Mouse (Mus musculus): ENCODE measurements around the gene Prkn. TPM values are rescaled to one million over a fixed set of nuclear protein-coding genes. Genes with fewer than 3 reads are reported as not detected.

Prkn gene
- total RNA-seq, 2 experiments from 2014 or later, result 16.6 to 16.8 TPM

DNA sequence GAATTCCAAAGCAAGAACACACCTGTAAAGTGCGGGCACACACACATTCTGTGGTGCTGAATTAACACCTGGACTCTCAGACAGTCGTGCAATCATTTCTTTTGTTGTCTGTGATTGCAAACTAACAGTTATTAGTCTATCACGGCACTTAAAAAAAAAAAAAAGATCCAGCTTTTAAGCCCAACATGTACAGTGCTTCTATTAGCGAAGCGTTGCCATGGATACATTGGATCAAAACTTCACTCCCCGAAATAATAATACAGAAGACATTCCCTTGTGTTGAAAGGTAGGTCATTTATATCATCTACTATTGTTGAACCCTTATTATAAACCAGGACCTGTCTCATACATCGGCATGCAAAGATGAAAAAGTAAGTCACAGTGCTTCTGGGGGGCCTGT, 1060.1 kb downstream of the Prkn start:
- DNase-seq (ENCODE audit: low spot score in 2 of 2), result peak in 1 of 2 experiments; percentile 34

DNA sequence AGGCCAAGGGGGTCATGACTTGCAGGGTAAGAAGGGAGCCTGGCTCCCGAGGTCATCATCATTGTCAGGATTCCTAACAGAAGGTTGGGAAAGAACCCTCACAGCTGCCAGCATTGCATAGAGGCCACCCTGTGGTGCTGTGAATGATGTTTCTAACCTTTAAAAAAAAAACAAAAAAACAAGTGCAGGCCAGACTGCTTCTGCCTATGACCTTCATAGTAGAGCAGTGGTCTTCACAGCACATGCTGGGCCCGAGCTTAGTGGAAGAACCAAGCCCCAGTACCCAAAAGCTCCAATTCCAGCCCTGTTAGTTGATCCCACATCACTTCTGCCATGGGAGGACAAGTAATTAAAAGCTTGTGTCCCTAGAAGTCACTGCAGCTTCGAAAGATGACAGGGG, 1061.5 kb downstream of the Prkn start:
- DNase-seq (ENCODE audit: low spot score in 2 of 2), result no peak

DNA sequence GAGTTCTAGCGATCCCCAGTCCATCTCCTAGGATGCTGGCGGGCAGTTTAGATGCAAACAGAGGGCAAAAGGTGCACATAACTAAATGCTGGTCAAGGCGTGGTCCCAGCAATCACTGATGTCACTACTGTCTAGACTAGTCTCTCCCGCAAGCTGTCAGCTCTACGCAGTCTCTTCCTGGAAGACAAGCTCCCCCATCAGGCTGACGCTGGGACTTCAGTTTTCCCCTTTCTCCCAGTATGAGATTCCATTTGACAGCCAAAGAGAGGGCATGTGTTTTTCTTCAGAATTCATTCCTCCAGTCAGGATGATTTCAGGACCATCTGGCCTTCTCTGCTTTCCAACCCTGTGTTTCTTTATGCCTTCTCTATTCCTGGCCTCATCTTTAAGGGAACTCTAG, 1062.8 kb downstream of the Prkn start:
- DNase-seq (ENCODE audit: low spot score in 2 of 2), result peak in 1 of 2 experiments; percentile 67

DNA sequence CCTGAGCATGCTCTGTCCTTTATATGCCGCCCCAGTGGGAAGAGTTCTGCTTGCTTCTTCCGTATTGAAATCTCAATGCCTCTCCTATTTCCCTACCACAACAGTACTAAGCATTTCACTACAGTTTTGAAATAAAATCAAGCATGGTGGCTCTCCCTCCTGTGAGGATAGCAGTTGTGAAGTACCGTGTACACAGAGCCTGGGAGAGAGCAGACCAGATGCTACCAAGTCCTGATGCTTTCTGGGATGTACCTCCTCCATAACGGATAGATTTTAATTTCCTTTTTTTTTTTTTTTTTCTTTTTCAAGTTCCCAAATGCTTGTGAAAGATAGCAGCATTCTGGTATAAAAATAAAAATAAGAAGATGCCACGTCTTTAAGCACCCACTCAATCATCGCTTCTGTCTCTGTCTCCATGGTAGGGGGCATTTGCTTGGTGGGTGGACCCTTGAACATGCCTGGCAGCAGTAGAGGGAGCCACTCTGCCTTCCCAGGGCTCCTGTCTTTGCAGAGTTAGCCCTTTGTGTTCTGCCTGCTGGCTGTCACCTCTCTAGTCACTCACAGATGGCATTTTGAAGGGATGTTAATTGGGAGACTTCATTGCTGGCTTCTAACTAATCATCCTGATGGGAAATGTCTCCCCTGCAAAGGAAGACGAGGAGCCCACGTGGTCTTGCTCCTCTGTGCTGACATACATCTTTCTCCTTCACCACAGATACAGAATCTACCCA, 1070.6 kb downstream of the Prkn start:
- peak in 1 of 2 experiments; percentile 55 for DNase-seq (ENCODE audit: low spot score in 2 of 2)

DNA sequence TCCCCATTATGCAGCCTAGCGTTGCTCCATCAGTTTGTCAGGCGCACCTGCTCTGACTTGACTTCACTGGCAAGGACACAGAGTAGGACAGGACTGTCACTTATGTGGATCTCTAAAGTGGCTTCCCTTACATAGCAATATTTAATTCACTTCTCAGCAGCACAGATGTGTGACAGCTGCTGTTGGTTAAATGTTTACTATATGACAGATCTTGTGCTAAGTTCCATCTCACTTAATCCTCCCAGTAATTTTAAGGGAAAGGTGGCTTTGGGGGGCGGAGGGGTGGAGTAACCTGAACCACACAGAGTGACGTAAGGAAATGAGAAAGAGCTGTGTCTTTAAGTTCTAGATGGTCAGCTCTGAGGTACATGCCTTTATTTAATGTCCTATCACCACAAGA, 1072.0 kb downstream of the Prkn start:
- DNase-seq (ENCODE audit: low spot score in 2 of 2), result no peak

DNA sequence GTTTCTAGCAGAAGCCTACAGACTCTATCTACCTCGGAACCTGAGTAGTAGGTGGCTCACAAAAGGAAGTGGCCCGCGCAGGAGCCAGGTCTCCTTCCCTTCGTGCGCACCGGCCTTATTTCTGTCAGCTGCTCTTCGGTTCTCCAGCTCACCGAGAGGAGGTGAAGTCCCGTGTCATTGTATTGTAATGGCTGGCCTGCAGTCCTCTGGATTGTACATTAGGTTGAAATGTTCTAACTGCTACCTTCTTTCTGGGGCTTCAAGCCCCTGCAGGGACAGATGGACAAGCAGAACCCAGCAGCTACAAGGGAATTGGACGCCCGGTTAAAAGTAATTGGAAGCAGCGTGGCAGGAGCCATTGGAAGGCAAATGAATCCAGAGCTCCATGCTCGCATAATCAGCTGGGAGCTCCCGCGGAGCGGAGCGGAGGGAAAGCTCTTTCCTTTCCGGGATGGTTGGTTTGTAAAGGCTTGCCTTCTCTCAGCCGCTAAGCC, 1072.7 kb downstream of the Prkn start:
- peak in 1 of 2 experiments; percentile 54 for DNase-seq (ENCODE audit: low spot score in 2 of 2)

DNA sequence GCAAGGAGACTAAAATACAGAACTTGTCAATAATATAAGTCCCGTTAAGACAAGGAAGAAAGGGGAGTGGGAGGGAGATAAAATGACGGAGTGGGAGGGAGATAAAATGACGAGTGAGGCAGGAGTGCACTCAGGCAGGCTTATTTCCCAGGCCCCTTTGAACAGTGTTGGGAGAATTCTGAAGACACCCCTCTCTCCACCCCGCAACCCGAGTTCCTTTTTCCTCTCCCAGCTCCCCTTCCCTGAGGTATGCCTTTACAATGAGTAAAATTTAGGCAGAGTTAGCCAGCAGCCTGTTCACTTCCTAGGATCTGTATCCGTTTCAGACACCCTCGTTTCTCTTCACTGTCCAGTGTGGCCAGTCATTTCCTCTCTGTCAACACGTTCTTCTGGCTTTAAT, 1073.4 kb downstream of the Prkn start:
- DNase-seq (ENCODE audit: low spot score in 2 of 2), result no peak

DNA sequence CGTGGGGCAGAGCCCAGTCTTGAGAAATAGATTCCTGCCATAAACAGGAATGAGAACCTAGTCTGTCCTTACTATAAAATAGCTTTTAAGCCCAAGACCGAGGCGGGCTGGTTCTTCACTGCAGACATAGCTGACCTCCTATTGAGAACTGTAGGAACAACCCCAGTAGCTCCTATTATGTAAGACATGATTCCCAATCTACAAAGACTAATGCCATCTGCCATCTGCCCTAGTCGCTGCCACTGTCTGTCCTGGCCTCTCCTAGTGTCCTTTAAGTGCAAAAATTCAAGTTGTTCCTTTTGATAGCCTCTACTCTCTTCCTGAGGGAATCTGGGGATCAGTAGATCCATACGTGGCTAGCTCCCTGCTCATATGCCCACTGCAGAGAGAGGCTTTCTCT, 1074.3 kb downstream of the Prkn start:
- no peak for DNase-seq (ENCODE audit: low spot score in 2 of 2)

DNA sequence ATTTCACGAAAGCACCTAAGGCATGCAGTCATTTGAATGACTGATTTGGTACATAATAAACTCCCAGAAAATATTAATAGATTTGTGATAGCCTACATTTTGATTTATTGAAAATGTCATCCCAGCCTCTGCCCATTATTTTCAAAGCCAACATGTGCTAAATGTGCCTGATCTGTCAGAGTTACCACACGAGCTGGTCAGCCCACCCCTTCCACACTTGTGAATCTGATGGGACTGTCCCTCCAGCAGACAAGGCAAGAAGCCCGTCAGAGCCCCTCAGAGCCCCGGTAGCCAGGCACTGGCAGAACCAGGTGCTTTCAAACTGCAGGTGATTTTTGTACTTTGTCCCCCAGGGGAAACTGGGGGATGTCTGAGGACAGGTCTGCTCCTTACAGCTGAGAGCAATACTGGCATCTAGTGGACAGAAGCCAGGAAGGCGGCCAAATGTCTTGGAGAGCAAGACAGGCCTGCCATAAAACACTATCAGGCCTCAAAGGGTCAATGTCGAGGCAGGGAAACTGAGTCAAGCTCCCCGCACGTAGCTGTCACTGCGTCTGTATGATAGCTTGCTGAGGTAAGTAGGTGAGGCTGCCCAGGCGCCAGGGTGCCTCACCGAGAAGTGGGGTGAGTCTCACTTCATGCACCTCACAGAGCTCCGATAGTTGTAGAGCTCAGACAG, 1078.1 kb downstream of the Prkn start:
- DNase-seq (ENCODE audit: low spot score in 2 of 2), result peak in 1 of 2 experiments; percentile 56

DNA sequence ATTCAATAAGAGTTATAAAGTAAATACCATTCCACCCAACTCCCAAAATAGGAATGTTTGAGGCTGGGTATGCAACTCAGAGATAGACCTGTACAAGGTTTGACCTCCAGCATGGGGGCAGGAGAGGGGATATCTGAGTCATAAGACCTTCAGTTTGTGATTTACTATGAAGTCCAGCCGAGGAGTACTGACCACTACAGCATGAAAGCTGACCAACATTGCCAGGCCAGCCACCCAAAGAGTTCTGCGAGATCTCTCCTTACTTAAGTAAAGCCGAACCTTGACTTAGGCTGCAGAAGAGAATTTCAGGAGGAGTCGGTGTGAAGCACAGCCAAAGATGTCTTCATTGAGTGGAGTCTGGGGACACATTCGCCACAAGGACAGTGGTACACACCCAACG, 1079.4 kb downstream of the Prkn start:
- DNase-seq (ENCODE audit: low spot score in 2 of 2), result no peak

DNA sequence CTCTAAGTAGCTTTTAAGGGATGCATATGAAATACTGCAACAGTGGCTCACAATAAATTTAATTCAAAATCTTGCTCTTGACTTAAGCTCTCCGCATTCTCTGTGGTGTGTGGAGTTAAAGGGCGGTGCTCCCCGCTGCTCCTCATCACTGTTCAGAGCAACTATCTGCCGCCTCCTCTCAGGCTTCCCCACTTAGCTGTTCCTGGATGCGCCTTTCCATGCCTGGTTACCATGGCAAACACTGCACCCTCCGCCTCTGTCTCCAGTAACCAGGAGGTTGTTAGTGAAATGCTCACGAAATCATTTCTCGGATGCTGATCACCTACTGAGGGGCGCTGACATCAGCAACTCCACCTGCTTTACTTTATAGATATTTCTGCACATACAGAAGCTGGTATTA, 1080.8 kb downstream of the Prkn start:
- peak; percentile 59 to 80 for DNase-seq (ENCODE audit: low spot score in 2 of 2)

DNA sequence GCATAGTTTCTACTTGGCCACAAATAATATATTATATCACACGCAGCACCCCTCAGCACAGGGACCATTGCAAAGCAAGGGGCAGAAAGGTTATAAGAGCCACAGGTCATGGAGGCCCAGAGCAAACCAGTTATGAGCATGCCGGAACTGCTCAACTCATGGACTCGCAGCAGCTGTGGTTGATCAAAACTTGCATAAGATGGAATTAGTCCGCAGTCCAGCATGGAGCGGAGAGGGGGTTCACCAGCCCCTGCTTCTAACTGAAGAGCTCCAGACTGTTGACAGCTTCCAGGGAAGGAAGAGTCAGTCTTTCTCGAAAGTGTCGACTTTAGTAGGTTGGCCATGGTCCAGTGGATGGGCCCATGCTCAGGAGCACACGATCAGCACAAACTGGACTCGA, 1083.8 kb downstream of the Prkn start:
- DNase-seq (ENCODE audit: low spot score in 2 of 2), result no peak

DNA sequence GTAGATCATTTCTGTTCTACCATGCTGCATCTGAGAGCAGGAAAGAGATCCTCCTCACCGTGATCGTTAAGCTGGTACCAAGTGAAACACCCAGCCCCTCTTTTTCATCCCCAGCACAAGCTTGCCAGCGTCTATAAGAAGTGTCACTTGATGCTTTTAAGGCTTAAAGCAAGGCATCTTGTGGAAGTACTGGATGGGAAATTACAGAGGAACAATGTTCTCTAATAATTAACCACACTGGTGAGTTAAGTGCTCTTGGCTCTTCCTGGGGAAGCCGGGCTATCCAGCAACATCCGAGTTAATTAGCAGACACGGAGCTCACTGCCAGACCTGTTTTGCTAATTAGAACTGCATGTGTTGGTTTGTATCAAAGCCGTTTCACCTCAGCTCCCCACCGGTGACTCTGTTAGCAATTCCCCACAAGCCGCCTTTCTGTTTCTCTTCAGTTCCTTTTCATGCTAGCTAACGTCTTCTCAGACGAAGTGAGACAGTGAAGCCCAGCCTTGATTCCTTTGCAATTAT, 1086.7 kb downstream of the Prkn start:
- peak in 1 of 2 experiments; percentile 29 for DNase-seq (ENCODE audit: low spot score in 2 of 2)

DNA sequence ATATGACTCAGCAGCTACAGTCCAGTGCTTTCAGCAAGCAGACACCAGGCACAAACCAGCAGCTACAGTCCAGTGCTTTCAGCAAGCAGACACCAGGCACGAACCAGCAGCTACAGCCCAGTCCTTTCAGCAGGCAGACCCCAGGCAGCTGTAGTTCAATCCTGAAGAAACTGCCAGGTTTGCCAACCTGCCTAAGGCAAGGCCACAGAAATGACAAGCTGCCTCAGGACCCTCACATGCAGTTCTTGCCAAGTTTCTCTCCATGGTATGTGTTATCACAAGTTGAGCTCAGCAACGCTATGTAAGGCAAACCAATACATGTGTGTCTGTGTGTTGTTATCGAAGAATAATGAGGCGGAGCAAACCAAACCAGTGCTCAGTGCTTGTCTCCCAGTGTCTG, 1091.5 kb downstream of the Prkn start:
- DNase-seq (ENCODE audit: low spot score in 2 of 2), result no peak

DNA sequence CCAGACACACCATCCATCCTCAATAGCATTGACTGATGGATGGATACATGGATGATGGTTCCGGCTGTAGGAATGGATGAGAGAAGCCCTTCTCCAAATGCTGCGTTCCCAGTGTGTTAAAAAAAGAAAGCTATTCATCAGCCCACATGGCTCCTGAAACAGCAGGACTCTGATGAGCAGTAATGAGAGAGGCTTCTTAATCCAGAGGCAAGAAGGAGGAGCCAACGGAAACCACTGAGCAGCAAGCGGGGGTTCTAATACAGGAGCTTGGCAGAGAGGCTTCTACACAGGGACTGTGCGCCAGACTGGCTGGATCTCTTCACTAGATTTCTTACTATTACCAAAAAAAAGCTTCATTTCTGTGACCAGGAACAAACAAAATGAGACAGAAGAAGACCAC, 1093.6 kb downstream of the Prkn start:
- peak in 1 of 2 experiments; percentile 32 for DNase-seq (ENCODE audit: low spot score in 2 of 2)

DNA sequence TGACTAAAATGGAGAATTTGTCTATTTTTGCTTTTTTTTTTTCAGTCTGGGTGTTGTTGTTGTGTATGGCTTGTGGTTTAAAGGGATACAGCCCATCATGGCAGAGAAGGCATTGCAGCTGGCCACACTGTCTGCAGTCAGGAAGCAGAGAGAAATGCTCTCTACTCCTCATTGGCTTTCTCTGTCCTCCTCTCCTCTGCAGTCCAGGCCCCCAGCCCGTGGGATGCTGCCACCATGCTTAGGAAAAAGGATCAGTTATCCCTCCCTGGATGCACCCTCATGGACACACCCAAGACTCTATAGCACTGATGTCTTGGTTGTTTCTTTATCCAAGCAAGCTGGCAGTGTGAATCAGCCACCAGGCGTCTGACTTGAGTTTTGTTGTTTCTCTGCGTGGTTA, 1107.3 kb downstream of the Prkn start:
- DNase-seq (ENCODE audit: low spot score in 2 of 2), result no peak

DNA sequence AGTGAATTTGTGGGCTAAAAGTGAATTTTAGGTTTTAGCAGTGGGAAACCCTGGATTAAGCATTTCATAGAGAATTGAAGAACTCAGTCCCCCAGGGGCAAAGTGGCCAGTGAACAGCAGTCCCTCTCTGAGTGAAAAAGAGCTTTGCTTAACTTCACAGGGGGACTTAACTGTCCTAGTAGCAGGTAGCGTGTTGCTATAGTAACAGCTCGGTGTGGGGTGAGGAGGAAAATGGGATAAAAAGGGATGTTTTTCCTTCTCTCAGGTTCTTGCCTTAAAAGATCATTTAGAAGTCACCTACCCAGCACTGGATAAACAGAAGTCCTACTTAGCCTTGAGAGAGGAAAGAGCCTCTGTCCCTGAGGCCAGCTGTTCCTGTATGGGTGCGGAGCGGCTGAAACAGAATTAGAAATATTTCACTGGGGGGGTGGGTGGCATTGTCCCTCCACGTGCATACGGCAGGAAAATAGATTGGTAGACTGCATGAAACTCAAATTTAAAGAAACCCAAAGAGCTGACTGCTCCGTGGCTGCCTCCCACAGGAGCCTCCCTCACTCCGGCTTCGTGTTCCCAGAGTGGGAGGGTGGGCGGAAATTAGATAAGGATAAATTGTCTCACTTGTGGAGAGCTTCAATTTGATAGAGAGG, 1109.5 kb downstream of the Prkn start:
- peak; percentile 60 to 70 for DNase-seq (ENCODE audit: low spot score in 2 of 2)

DNA sequence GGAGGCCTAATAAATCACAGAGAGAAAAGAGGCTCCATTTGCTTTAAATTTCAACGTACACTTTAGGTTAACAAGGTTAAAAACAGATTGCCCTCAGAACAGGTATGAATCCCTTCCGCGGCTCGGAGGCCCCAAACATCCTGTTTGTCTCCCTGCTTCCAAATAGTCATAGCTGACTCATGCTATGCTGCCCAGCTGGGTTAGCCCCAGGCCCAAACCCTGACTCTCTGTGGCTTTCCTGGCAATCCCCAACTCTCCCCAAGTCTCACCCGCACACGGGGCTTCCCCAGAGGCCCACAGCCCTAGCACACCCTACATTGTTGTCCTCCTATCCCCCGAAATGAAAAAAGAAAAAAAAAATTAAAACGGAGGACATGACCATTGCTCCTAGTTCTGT, 1110.0 kb downstream of the Prkn start:
- no peak for DNase-seq (ENCODE audit: low spot score in 2 of 2)

DNA sequence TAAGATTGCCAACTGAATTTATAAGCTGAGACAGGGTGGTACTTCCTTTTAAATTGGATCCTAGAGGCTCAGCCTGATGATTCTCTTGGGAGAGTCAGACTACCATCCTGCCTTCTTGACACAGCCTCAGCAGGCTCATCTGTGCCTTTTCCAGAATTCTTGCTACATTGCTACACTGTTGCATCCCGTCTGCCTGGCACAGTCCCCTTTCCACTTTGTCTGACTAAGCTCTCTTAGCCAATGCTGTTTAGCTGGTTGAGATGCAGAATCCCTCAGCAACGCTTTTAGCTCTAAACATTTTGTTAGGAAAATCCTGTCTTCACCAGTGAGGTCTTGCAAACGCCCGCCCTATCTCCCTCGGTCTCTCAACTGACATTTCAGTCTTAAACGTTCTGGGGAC, 1115.1 kb downstream of the Prkn start:
- DNase-seq (ENCODE audit: low spot score in 2 of 2), result peak in 1 of 2 experiments; percentile 60

DNA sequence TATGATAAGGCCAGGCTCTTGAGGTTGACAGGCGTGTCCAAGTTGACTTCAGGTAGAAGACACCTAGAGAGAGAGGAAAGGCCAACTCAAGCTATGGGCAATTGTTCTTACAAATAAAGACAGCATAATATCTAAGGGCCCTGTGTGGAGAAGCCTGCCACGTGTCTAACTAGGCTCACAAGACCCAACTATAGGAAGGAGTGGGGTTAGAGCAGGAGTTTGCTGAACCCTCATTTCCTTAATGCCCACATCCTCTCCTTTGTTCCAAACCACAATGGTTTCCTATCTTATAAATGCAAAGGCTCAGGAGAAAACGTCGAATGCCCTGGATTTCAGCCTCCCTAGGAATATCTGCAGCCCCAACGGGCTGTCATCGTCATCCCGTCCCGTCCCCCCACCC, 1120.3 kb downstream of the Prkn start:
- DNase-seq (ENCODE audit: low spot score in 2 of 2), result no peak

DNA sequence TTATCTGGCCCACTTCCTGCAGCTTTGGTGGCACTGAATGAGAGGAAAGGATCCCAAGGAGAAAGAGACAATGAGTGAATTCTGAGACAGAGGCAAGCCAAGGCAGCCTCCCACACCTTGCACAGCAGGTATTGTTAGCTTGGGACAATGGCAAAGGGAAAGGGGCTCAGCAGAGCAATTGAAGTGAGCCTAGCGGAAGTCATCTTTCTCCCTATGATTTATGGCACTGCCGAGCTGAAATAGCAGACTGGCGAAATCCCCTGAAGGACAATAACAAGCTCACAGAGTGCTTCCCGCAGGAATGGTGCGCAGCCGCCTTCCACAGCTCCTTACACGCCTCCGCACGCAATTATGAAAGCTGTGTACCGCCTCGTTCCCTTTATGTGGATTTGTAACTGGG, 1122.6 kb downstream of the Prkn start:
- peak; percentile 50 to 78 for DNase-seq (ENCODE audit: low spot score in 2 of 2)

DNA sequence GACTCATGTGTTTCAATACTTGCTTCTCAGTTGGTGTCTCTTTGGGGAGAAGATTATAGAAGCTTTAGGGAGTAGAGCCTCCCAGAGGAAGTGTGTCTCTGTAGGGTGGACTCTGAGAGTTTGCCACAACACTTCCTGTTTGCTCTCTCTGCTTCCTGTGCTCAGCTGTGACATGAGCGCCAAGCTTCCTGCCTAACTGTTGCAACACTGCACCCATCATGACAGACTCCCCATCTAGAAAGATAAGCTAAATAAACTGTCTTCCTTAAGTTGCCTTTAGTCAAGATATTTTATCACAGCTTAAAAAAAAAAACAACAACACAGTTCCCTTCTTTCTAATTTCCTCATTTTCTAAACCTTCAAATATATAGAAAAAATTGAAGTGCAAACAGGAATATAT, 1130.0 kb downstream of the Prkn start:
- no peak for DNase-seq (ENCODE audit: low spot score in 2 of 2)

Measured in layer of hippocampus, adult 18-20 months (tissue).